In genomic region chr4:91374571-91375371, GRCm38 (mm10) we compare ENCODE assay signal across 7 mouse cellular contexts. TPM values are rescaled to one million over a fixed set of nuclear protein-coding genes. Genes with fewer than 3 reads are reported as not detected.
DNase-seq lines count a peak whose midpoint lies in the region; ATAC-seq and TF ChIP-seq lines count a peak whose summit lies in the region.

No protein-coding gene starts in this region.

- peaks cover 18% of the 10 kb centered on the region for H3K4me1 ChIP-seq in heart, embryonic 16.5 days (ENCODE audit: control insufficient read depth, insufficient read depth, low read length)
- H3K4me1 ChIP-seq in limb, embryonic 14.5 days (ENCODE audit: control insufficient read depth, insufficient read depth, low read length), result peaks cover 13% of the 10 kb centered on the region; the same call in 1 of the 2 replicates
- peaks cover 46% of the 10 kb centered on the region for H3K4me1 ChIP-seq in neural tube, embryonic 13.5 days (replicated peaks)

- peak; percentile 30; the same call in 1 of the 2 replicates for ATAC-seq in heart, embryonic 16.5 days (replicated peaks; ENCODE audit: extremely low read depth, insufficient read depth, low FRiP score)
- no peak for ATAC-seq in limb, embryonic 14.5 days (ENCODE audit: low FRiP score, low read depth)
- peak; percentile 19 for ATAC-seq in neural tube, embryonic 13.5 days (ENCODE audit: low read depth)

- H3K9me3 ChIP-seq in heart, embryonic 16.5 days (replicated peaks; ENCODE audit: control insufficient read depth, low read length), result no peaks in the 10 kb centered on the region
- H3K9me3 ChIP-seq in limb, embryonic 14.5 days (ENCODE audit: control insufficient read depth, low read length), result no peaks in the 10 kb centered on the region
- H3K9me3 ChIP-seq in neural tube, embryonic 13.5 days, result no peaks in the 10 kb centered on the region

- DNase-seq in urinary bladder, postnatal 14 days (ENCODE audit: low spot score), result peak; percentile 8
- DNase-seq in urinary bladder, postnatal 10 days (ENCODE audit: low spot score), result no peak
- DNase-seq in cerebellum, postnatal 25 days, result peak; percentile 61 to 63
- DNase-seq in limb, embryonic 14.5 days (ENCODE audit: low spot score), result peak; percentile 57
- no peak for DNase-seq in c-Kit-positive CD71-positive TER-119-positive erythroid progenitor cells, embryonic 14.5 days (ENCODE audit: low spot score)

- TF ChIP-seq POLR2A in limb, embryonic 14.5 days (IDR thresholded peaks at IDR 0.05; ENCODE audit: borderline replicate concordance, extremely low read depth, insufficient read depth, insufficient read length), result no peak

- H3K27ac ChIP-seq in heart, embryonic 16.5 days (ENCODE audit: low read length), result no peak overlapping the region
- no peak overlapping the region for H3K27ac ChIP-seq in limb, embryonic 14.5 days (replicated peaks; ENCODE audit: low read depth, low read length)
- peak overlapping the region; percentile 96 for H3K27ac ChIP-seq in neural tube, embryonic 13.5 days (replicated peaks)

- peak overlapping the region; percentile 69 for H3K4me3 ChIP-seq in heart, embryonic 16.5 days (ENCODE audit: low read length)
- H3K4me3 ChIP-seq in limb, embryonic 14.5 days (replicated peaks; ENCODE audit: low read length), result peak overlapping the region; percentile 42
- peak overlapping the region; percentile 86 for H3K4me3 ChIP-seq in neural tube, embryonic 13.5 days

- 1% methylated on average over 46 of the region's 46 CpGs for WGBS in heart, embryonic 16.5 days
- WGBS in limb, embryonic 14.5 days, result under 1% methylated on average over 45 of the region's 46 CpGs
- under 1% methylated on average over 46 of the region's 46 CpGs for WGBS in neural tube, embryonic 13.5 days

- H3K4me2 ChIP-seq in heart, embryonic 16.5 days (ENCODE audit: low read depth, low read length), result peak overlapping the region; percentile 90
- peak overlapping the region; percentile 75 for H3K4me2 ChIP-seq in limb, embryonic 14.5 days (replicated peaks; ENCODE audit: low read depth, low read length, severe bottlenecking)
- peak overlapping the region; percentile 93 for H3K4me2 ChIP-seq in neural tube, embryonic 13.5 days

- no peaks in the 10 kb centered on the region for H3K36me3 ChIP-seq in heart, embryonic 16.5 days (ENCODE audit: control insufficient read depth, insufficient read depth)
- no peaks in the 10 kb centered on the region for H3K36me3 ChIP-seq in limb, embryonic 14.5 days (ENCODE audit: control insufficient read depth, insufficient read depth, low read length)
- H3K36me3 ChIP-seq in neural tube, embryonic 13.5 days, result no peaks in the 10 kb centered on the region

- H3K9ac ChIP-seq in heart, embryonic 16.5 days (ENCODE audit: low read length), result no peak overlapping the region
- H3K9ac ChIP-seq in limb, embryonic 14.5 days (ENCODE audit: low read depth, low read length, severe bottlenecking), result no peak overlapping the region
- H3K9ac ChIP-seq in neural tube, embryonic 13.5 days, result peak overlapping the region; percentile 96

- H3K27me3 ChIP-seq in heart, embryonic 16.5 days (ENCODE audit: control insufficient read depth, insufficient read depth, low read length), result peaks cover 54% of the 10 kb centered on the region
- H3K27me3 ChIP-seq in limb, embryonic 14.5 days (ENCODE audit: control insufficient read depth, insufficient read depth, low read length), result peaks cover 57% of the 10 kb centered on the region
- H3K27me3 ChIP-seq in neural tube, embryonic 13.5 days, result peaks cover 6% of the 10 kb centered on the region; the same call in 1 of the 2 replicates

RNA-seq across cellular contexts. Expression of gene Elavl2, which starts 25.8 kb away (rescaled TPM):
- polyA plus RNA-seq in heart, embryonic 16.5 days (2015; fragmentation: Nextera tagmentation; extraction: Ambion mirVana), result 1.6 and 1.9 TPM in 2 replicates
- 1.6 and 1.7 TPM in 2 replicates for polyA plus RNA-seq in limb, embryonic 14.5 days (2012; rRNA removed)
- 2.0 and 2.3 TPM in 2 replicates for polyA plus RNA-seq in limb, embryonic 14.5 days (2014; fragmentation: Nextera tagmentation; extraction: Ambion mirVana)
- polyA plus RNA-seq in neural tube, embryonic 13.5 days (2015; fragmentation: Nextera tagmentation; extraction: Ambion mirVana), result 150 and 162 TPM in 2 replicates

Comparison
In these comparisons a context has a peak if more than half of its experiments do, and no peak if none do; other contexts are left out.
1. DNase-seq: peak in urinary bladder, postnatal 14 days (single experiment), cerebellum, postnatal 25 days (2 of 2) and limb, embryonic 14.5 days (single experiment); none in urinary bladder, postnatal 10 days (single experiment) and c-Kit-positive CD71-positive TER-119-positive erythroid progenitor cells, embryonic 14.5 days (single experiment).
2. RNA of gene Elavl2, which starts 25.8 kb away (polyA plus RNA-seq): 150 to 162 TPM in neural tube, embryonic 13.5 days; 1.6 to 2.3 TPM in limb, embryonic 14.5 days and 1.6 to 1.9 TPM in heart, embryonic 16.5 days; every median in the first group is over 10 times any median in the second.
3. Peak in every context shown above with its lines, with median percentiles within 50 percentile points of each other: H3K4me2 ChIP-seq and H3K4me3 ChIP-seq.